In genomic region chr4:86857113-86858069, GRCm38 (mm10) we compare ENCODE assay signal across 7 mouse cellular contexts. TPM values are rescaled to one million over a fixed set of nuclear protein-coding genes. Genes with fewer than 3 reads are reported as not detected.
DNase-seq lines count a peak whose midpoint lies in the region; ATAC-seq lines count a peak whose summit lies in the region.

Gene Rps6, minus strand, starts transcription at chr4:86857412.

- H3K36me3 ChIP-seq in intestine, embryonic 16.5 days (ENCODE audit: control insufficient read depth, insufficient read depth, low read length) = peaks cover 19% of the 10 kb centered on the region
- peaks cover 22% of the 10 kb centered on the region for H3K36me3 ChIP-seq in midbrain, embryonic 11.5 days (ENCODE audit: control insufficient read depth, insufficient read depth, low read length)

- ATAC-seq in intestine, embryonic 16.5 days = peak; percentile 98
- ATAC-seq in midbrain, embryonic 11.5 days (ENCODE audit: low FRiP score) = peak; percentile 98

- DNase-seq in adrenal gland, adult 2 months = peak; percentile 96
- DNase-seq in embryo, embryonic 11.5 days (ENCODE audit: low read depth, low spot score) = peak; percentile 95
- peak; percentile 88 to 95 for DNase-seq in gastrocnemius, postnatal 4 days (ENCODE audit: low spot score in 2 of 2)
- DNase-seq in left cerebral cortex, postnatal 36 days (ENCODE audit: low spot score in 2 of 2) = peak; percentile 96 to 97
- DNase-seq in midbrain, embryonic 11.5 days (ENCODE audit: low spot score, missing footprints) = peak; percentile 99
- peak; percentile 98 for DNase-seq in skeletal muscle tissue, adult 2 months (ENCODE audit: low read depth, low spot score)

- H3K27ac ChIP-seq in intestine, embryonic 16.5 days (ENCODE audit: low read length) = peak within 1 kb of the TSS; percentile 95
- H3K27ac ChIP-seq in midbrain, embryonic 11.5 days (ENCODE audit: low read depth, low read length) = peak within 1 kb of the TSS; percentile 86

- H3K4me1 ChIP-seq in intestine, embryonic 16.5 days (ENCODE audit: control insufficient read depth, insufficient read depth, low read length) = peaks cover 10% of the 10 kb centered on the region
- H3K4me1 ChIP-seq in midbrain, embryonic 11.5 days (ENCODE audit: control insufficient read depth, insufficient read depth, low read length) = peaks cover 8% of the 10 kb centered on the region

- no peaks in the 10 kb centered on the region for H3K27me3 ChIP-seq in intestine, embryonic 16.5 days (replicated peaks; ENCODE audit: control insufficient read depth, insufficient read depth, low read length)
- H3K27me3 ChIP-seq in midbrain, embryonic 11.5 days (ENCODE audit: control insufficient read depth, insufficient read depth, low read length) = no peaks in the 10 kb centered on the region

- peak within 1 kb of the TSS; percentile 100 for H3K9ac ChIP-seq in intestine, embryonic 16.5 days (ENCODE audit: low read depth, low read length)
- peak within 1 kb of the TSS; percentile 99 for H3K9ac ChIP-seq in midbrain, embryonic 11.5 days (ENCODE audit: low read length)

- intact Hi-C loops in left cerebral cortex, postnatal 36 days (cut with DNase I) = no loop called here

- under 1% methylated on average over 65 of the region's 68 CpGs for WGBS in intestine, embryonic 16.5 days
- WGBS in midbrain, embryonic 11.5 days = under 1% methylated on average over 68 of the region's 68 CpGs

- peak within 1 kb of the TSS; percentile 96 for H3K4me3 ChIP-seq in intestine, embryonic 16.5 days (ENCODE audit: low read length)
- peak within 1 kb of the TSS; percentile 99 for H3K4me3 ChIP-seq in midbrain, embryonic 11.5 days (ENCODE audit: low read depth, low read length)

- H3K9me3 ChIP-seq in intestine, embryonic 16.5 days (ENCODE audit: control insufficient read depth, low read length) = 0 out of 2 replicates have a peak, but pooled peaks cover 4% of the 10 kb centered on the region
- H3K9me3 ChIP-seq in midbrain, embryonic 11.5 days (ENCODE audit: control insufficient read depth, low read length) = no peaks in the 10 kb centered on the region

- peak within 1 kb of the TSS; percentile 91 for H3K4me2 ChIP-seq in intestine, embryonic 16.5 days (ENCODE audit: low read depth, low read length)
- peak within 1 kb of the TSS; percentile 81 for H3K4me2 ChIP-seq in midbrain, embryonic 11.5 days

RNA-seq across cellular contexts. Expression of gene Rps6, which starts in this region (rescaled TPM):
- 1,000 to 10,000 TPM in 1 of 2 experiments, 100 to 1,000 TPM in 1; 898 to 1,005 TPM for total RNA-seq in adrenal gland, adult 2 months (2021)
- polyA plus RNA-seq in adrenal gland, adult 2 months (2012; rRNA removed) = 132 and 140 TPM in 2 replicates
- 100 to 1,000 TPM; 808 to 874 TPM for total RNA-seq in gastrocnemius, postnatal 4 days (2021)
- polyA plus RNA-seq in intestine, embryonic 16.5 days (2015; fragmentation: Nextera tagmentation; extraction: Ambion mirVana) = 622 and 672 TPM in 2 replicates
- 100 to 1,000 TPM; 376 to 417 TPM for total RNA-seq in left cerebral cortex, postnatal 36 days (2021)
- polyA plus RNA-seq in midbrain, embryonic 11.5 days (2014; fragmentation: Nextera tagmentation; extraction: Ambion mirVana) = 721 and 723 TPM in 2 replicates

Comparison
In these comparisons a context has a peak if more than half of its experiments do, and no peak if none do; other contexts are left out.
1. Peak in every context shown above with its lines: DNase-seq, ATAC-seq, H3K4me3 ChIP-seq and H3K27ac ChIP-seq.